Mouse (Mus musculus): ENCODE results near the gene Tmem132c. TPM values are rescaled to one million over a fixed set of nuclear protein-coding genes. Genes with fewer than 3 reads are reported as not detected.

The Tmem132c gene
- polyA plus RNA-seq, 1 experiment: 0.20 TPM

GRCm38 (mm10) chr5:127298060-127298459, 56.5 kb downstream of the Tmem132c start:
- no peaks in the 10 kb centered on the region for H3K36me3 ChIP-seq (ENCODE audit: control insufficient read depth, insufficient read depth, low read length)
- no peak overlapping the region for H3K4me3 ChIP-seq (ENCODE audit: control insufficient read depth, low read depth, low read length)
- no peak overlapping the region for H3K27ac ChIP-seq (ENCODE audit: control insufficient read depth, insufficient read depth, low read depth, low read length)
- TF ChIP-seq POLR2A (IDR thresholded peaks at IDR 0.05; ENCODE audit: control insufficient read depth, low read depth, low read length) (no peak), CTCF (IDR thresholded peaks at IDR 0.05; ENCODE audit: control insufficient read depth, insufficient read depth, insufficient replicate concordance, low read depth, low read length) (no peak)
- no peaks in the 10 kb centered on the region for H3K4me1 ChIP-seq (ENCODE audit: control insufficient read depth, insufficient read depth, low read length)
- no peaks in the 10 kb centered on the region for H3K27me3 ChIP-seq (ENCODE audit: control insufficient read depth, insufficient read depth, low read length)

GRCm38 (mm10) chr5:127299010-127299409, 57.4 kb downstream of the Tmem132c start:
- TF ChIP-seq CTCF (IDR thresholded peaks at IDR 0.05; ENCODE audit: control insufficient read depth, insufficient read depth, insufficient replicate concordance, low read depth, low read length) (no peak), POLR2A (IDR thresholded peaks at IDR 0.05; ENCODE audit: control insufficient read depth, low read depth, low read length) (no peak)
- no peaks in the 10 kb centered on the region for H3K36me3 ChIP-seq (ENCODE audit: control insufficient read depth, insufficient read depth, low read length)
- no peak overlapping the region for H3K27ac ChIP-seq (ENCODE audit: control insufficient read depth, insufficient read depth, low read depth, low read length)
- H3K4me3 ChIP-seq (ENCODE audit: control insufficient read depth, low read depth, low read length): no peak overlapping the region
- no peaks in the 10 kb centered on the region for H3K27me3 ChIP-seq (ENCODE audit: control insufficient read depth, insufficient read depth, low read length)
- H3K4me1 ChIP-seq (ENCODE audit: control insufficient read depth, insufficient read depth, low read length): no peaks in the 10 kb centered on the region

GRCm38 (mm10) chr5:127300597-127301254, 59.1 kb downstream of the Tmem132c start:
- no peaks in the 10 kb centered on the region for H3K27me3 ChIP-seq (ENCODE audit: control insufficient read depth, insufficient read depth, low read length)
- no peaks in the 10 kb centered on the region for H3K4me1 ChIP-seq (ENCODE audit: control insufficient read depth, insufficient read depth, low read length)
- TF ChIP-seq POLR2A (IDR thresholded peaks at IDR 0.05; ENCODE audit: control insufficient read depth, low read depth, low read length): no peak
- H3K4me3 ChIP-seq (ENCODE audit: control insufficient read depth, low read depth, low read length): no peak overlapping the region
- H3K36me3 ChIP-seq (ENCODE audit: control insufficient read depth, insufficient read depth, low read length): no peaks in the 10 kb centered on the region
- H3K27ac ChIP-seq (ENCODE audit: control insufficient read depth, insufficient read depth, low read depth, low read length): no peak overlapping the region

GRCm38 (mm10) chr5:127305312-127305711, 63.7 kb downstream of the Tmem132c start:
- H3K4me3 ChIP-seq (ENCODE audit: control insufficient read depth, low read depth, low read length): no peak overlapping the region
- H3K27me3 ChIP-seq (ENCODE audit: control insufficient read depth, insufficient read depth, low read length): no peaks in the 10 kb centered on the region
- no peak for TF ChIP-seq CTCF (IDR thresholded peaks at IDR 0.05; ENCODE audit: control insufficient read depth, insufficient read depth, insufficient replicate concordance, low read depth, low read length)
- TF ChIP-seq POLR2A (IDR thresholded peaks at IDR 0.05; ENCODE audit: control insufficient read depth, low read depth, low read length): no peak
- H3K27ac ChIP-seq (ENCODE audit: control insufficient read depth, insufficient read depth, low read depth, low read length): no peak overlapping the region
- no peaks in the 10 kb centered on the region for H3K36me3 ChIP-seq (ENCODE audit: control insufficient read depth, insufficient read depth, low read length)
- no peaks in the 10 kb centered on the region for H3K4me1 ChIP-seq (ENCODE audit: control insufficient read depth, insufficient read depth, low read length)

- no peak for TF ChIP-seq CTCF (IDR thresholded peaks at IDR 0.05; ENCODE audit: control insufficient read depth, insufficient read depth, insufficient replicate concordance, low read depth, low read length)
- no peak for TF ChIP-seq POLR2A (IDR thresholded peaks at IDR 0.05; ENCODE audit: control insufficient read depth, low read depth, low read length)
- H3K4me3 ChIP-seq (ENCODE audit: control insufficient read depth, low read depth, low read length): no peak overlapping the region
- H3K36me3 ChIP-seq (ENCODE audit: control insufficient read depth, insufficient read depth, low read length): no peaks in the 10 kb centered on the region
- H3K27me3 ChIP-seq (ENCODE audit: control insufficient read depth, insufficient read depth, low read length): no peaks in the 10 kb centered on the region
- no peak overlapping the region for H3K27ac ChIP-seq (ENCODE audit: control insufficient read depth, insufficient read depth, low read depth, low read length)
- H3K4me1 ChIP-seq (ENCODE audit: control insufficient read depth, insufficient read depth, low read length): no peaks in the 10 kb centered on the region
These were observed 64.1 kb downstream of the Tmem132c start for GRCm38 (mm10) chr5:127305719-127306118.

GRCm38 (mm10) chr5:127306726-127307125, 65.1 kb downstream of the Tmem132c start:
- Histone ChIP-seq H3K4me3 (ENCODE audit: control insufficient read depth, low read depth, low read length) (no peak overlapping the region), H3K4me1 (ENCODE audit: control insufficient read depth, insufficient read depth, low read length) (no peaks in the 10 kb centered on the region), H3K27ac (ENCODE audit: control insufficient read depth, insufficient read depth, low read depth, low read length) (no peak overlapping the region), H3K36me3 (ENCODE audit: control insufficient read depth, insufficient read depth, low read length) (no peaks in the 10 kb centered on the region), H3K27me3 (ENCODE audit: control insufficient read depth, insufficient read depth, low read length) (no peaks in the 10 kb centered on the region)
- no peak for TF ChIP-seq POLR2A (IDR thresholded peaks at IDR 0.05; ENCODE audit: control insufficient read depth, low read depth, low read length)
- TF ChIP-seq CTCF (IDR thresholded peaks at IDR 0.05; ENCODE audit: control insufficient read depth, insufficient read depth, insufficient replicate concordance, low read depth, low read length): no peak

- Histone ChIP-seq H3K36me3 (ENCODE audit: control insufficient read depth, insufficient read depth, low read length) (no peaks in the 10 kb centered on the region), H3K4me1 (ENCODE audit: control insufficient read depth, insufficient read depth, low read length) (no peaks in the 10 kb centered on the region), H3K4me3 (ENCODE audit: control insufficient read depth, low read depth, low read length) (no peak overlapping the region), H3K27ac (ENCODE audit: control insufficient read depth, insufficient read depth, low read depth, low read length) (no peak overlapping the region), H3K27me3 (ENCODE audit: control insufficient read depth, insufficient read depth, low read length) (no peaks in the 10 kb centered on the region)
- no peak for TF ChIP-seq CTCF (IDR thresholded peaks at IDR 0.05; ENCODE audit: control insufficient read depth, insufficient read depth, insufficient replicate concordance, low read depth, low read length)
- TF ChIP-seq POLR2A (IDR thresholded peaks at IDR 0.05; ENCODE audit: control insufficient read depth, low read depth, low read length): no peak
These were observed 68.9 kb downstream of the Tmem132c start for GRCm38 (mm10) chr5:127310318-127311004.

Measured in testis, adult 2 months (tissue).